Mouse (Mus musculus): ENCODE results near the gene Crip1. TPM values are rescaled to one million over a fixed set of nuclear protein-coding genes. Genes with fewer than 3 reads are reported as not detected.

Crip1 gene
- total and polyA plus RNA-seq, 3 experiments, result 282 to 438 TPM; not detected in 1

DNA sequence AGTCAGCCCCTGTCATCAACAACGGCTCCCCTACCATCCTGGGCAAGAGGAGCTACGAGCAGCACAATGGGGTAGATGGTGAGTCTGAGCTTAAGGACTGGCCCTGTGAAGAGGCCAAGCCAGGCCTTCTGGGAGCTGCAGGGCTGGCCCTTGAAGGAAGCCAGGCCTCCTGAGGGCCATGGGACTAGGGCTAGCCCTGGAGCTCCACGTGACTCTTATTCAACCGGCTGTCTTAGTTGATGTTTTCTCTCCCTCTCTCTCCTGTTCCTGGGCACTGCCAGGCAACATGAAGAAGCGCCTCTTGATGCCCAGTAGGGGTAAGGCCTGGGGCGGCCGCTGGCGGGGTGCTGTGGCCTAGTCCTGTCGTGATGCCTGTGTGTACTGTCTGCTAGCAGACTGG lies 12.9 kb upstream of the Crip1 start:
- H3K27ac ChIP-seq (ENCODE audit: control insufficient read depth, low read depth, low read length), result no peak overlapping the region
- H3K79me2 ChIP-seq (ENCODE audit: control insufficient read depth, insufficient read depth, low read length, poor library complexity), result no peaks in the 10 kb centered on the region
- TF ChIP-seq EP300 (IDR thresholded peaks at IDR 0.05; ENCODE audit: low read depth in 1 of 2, low read length in 2 of 2), result no peak
- TF ChIP-seq CHD1 (IDR thresholded peaks at IDR 0.05; ENCODE audit: low read depth, low read length), result no peak
- no peak for TF ChIP-seq KAT2A (conservative IDR thresholded peaks at IDR 0.05; ENCODE audit: low read depth, low read length)
- no peak for TF ChIP-seq MYC (IDR thresholded peaks at IDR 0.05; ENCODE audit: low read depth, low read length)
- no peak for TF ChIP-seq ETS1 (IDR thresholded peaks at IDR 0.05; ENCODE audit: low read depth, low read length)
- no peak for TF ChIP-seq ELF1 (IDR thresholded peaks at IDR 0.05; ENCODE audit: low read depth, low read length)
- no peak for TF ChIP-seq HCFC1 (IDR thresholded peaks at IDR 0.05; ENCODE audit: low read depth, low read length)
- no peak for DNase-seq (ENCODE audit: low read depth, low spot score)
- no peaks in the 10 kb centered on the region for H3K27me3 ChIP-seq (ENCODE audit: control insufficient read depth in 1 of 2, insufficient read depth in 2 of 2, low read length in 2 of 2)
- no peaks in the 10 kb centered on the region for H3K4me1 ChIP-seq (ENCODE audit: control insufficient read depth in 1 of 2, insufficient read depth in 2 of 2, low read length in 2 of 2)
- H3K36me3 ChIP-seq (ENCODE audit: control insufficient read depth in 1 of 2, insufficient read depth in 2 of 2, low read length in 2 of 2), result peaks cover 0 to 43% of the 10 kb centered on the region in 2 experiments; a peak in 2 of 4 replicates
- H3K4me3 ChIP-seq (ENCODE audit: control insufficient read depth in 1 of 2, insufficient read depth in 1 of 2, low read depth in 2 of 2, low read length in 2 of 2), result no peak overlapping the region
- H3K9me3 ChIP-seq (replicated peaks; ENCODE audit: insufficient read depth, low read length), result no peaks in the 10 kb centered on the region
- no peak overlapping the region for H3K9ac ChIP-seq (ENCODE audit: control insufficient read depth, low read depth, low read length, poor library complexity, severe bottlenecking)

DNA sequence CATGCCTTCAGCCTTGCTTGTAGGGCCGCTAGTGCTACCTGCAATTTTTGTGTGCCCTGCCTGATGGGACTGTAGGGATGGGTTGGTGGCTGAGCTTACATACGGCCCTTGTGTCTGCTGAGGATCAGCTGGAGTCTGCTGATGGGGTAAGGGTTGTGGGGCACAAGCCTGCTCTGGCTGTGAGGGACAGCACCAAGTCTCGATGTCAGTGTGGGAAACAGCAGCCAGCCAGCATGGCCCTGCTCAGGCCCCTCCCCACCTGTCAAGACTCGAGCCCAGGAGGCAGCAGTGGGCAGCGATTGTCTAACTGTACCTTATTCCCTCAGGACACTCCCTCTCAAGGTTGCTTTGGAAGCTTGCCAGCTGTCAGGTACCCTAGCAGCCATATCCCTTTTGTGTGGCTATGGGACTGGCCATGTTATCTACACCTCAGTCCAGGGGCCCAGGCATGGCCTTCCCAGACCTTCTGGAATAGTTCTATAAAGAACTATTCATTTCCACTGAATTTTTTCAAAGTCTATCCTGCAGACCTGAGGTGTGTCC lies 12.2 kb upstream of the Crip1 start:
- Histone ChIP-seq H3K79me2 (ENCODE audit: control insufficient read depth, insufficient read depth, low read length, poor library complexity) (no peaks in the 10 kb centered on the region), H3K4me3 (ENCODE audit: control insufficient read depth in 1 of 2, insufficient read depth in 1 of 2, low read depth in 2 of 2, low read length in 2 of 2) (no peak overlapping the region), H3K4me1 (ENCODE audit: control insufficient read depth in 1 of 2, insufficient read depth in 2 of 2, low read length in 2 of 2) (no peaks in the 10 kb centered on the region), H3K9me3 (replicated peaks; ENCODE audit: insufficient read depth, low read length) (no peaks in the 10 kb centered on the region), H3K36me3 (ENCODE audit: control insufficient read depth in 1 of 2, insufficient read depth in 2 of 2, low read length in 2 of 2) (peaks cover 0 to 40% of the 10 kb centered on the region in 2 experiments; a peak in 2 of 4 replicates), H3K27ac (ENCODE audit: control insufficient read depth, low read depth, low read length) (no peak overlapping the region), H3K27me3 (ENCODE audit: control insufficient read depth in 1 of 2, insufficient read depth in 2 of 2, low read length in 2 of 2) (no peaks in the 10 kb centered on the region), H3K9ac (ENCODE audit: control insufficient read depth, low read depth, low read length, poor library complexity, severe bottlenecking) (no peak overlapping the region)
- no peak for DNase-seq (ENCODE audit: low read depth, low spot score)
- TF ChIP-seq POLR2A (IDR thresholded peaks at IDR 0.05; ENCODE audit: control insufficient read depth in 1 of 2, insufficient read depth in 1 of 2, low read depth in 1 of 2, low read length in 2 of 2, poor library complexity in 1 of 2) (no peak), TBP (IDR thresholded peaks at IDR 0.05; ENCODE audit: low read depth, low read length) (no peak), ZKSCAN1 (IDR thresholded peaks at IDR 0.05; ENCODE audit: low read depth, low read length) (no peak), ETS1 (IDR thresholded peaks at IDR 0.05; ENCODE audit: low read depth, low read length) (no peak), NELFE (IDR thresholded peaks at IDR 0.05; ENCODE audit: low read depth, low read length) (no peak), HCFC1 (IDR thresholded peaks at IDR 0.05; ENCODE audit: low read depth, low read length) (no peak), RAD21 (IDR thresholded peaks at IDR 0.05; ENCODE audit: low read depth, low read length) (no peak), JUND (IDR thresholded peaks at IDR 0.05; ENCODE audit: low read depth, low read length) (no peak), RCOR1 (IDR thresholded peaks at IDR 0.05; ENCODE audit: low read depth, low read length) (no peak), POLR2AphosphoS2 (IDR thresholded peaks at IDR 0.05; ENCODE audit: low read length) (no peak), MAX (IDR thresholded peaks at IDR 0.05; ENCODE audit: low read length) (no peak), USF1 (IDR thresholded peaks at IDR 0.05; ENCODE audit: low read depth, low read length) (no peak), CHD1 (IDR thresholded peaks at IDR 0.05; ENCODE audit: low read depth, low read length) (no peak), MYB (IDR thresholded peaks at IDR 0.05; ENCODE audit: low read depth, low read length) (no peak)
